Mouse (Mus musculus) intestine, embryonic 14.5 days (tissue): ENCODE results near the gene Tbc1d23. TPM values are rescaled to one million over a fixed set of nuclear protein-coding genes. Genes with fewer than 3 reads are reported as not detected.
A peak's percentile ranks its signal among the peaks of the same experiment; 100 is the strongest.

Experiments
- ATAC-seq: fragments of 200-750 bp; cut with Nextera tagmentation; replicated peaks from 2 replicates; pipeline ENCODE4 v1.8.0; 2017; ENCODE audit warnings: low read depth, moderate number of reproducible peaks, moderate TSS enrichment, moderate library complexity; ENCODE audit not compliant: low FRiP score, low TSS enrichment
- DNase-seq: peaks from one replicate; pipeline ENCODE4 v3.0.0-alpha.2; 2018; ENCODE audit warnings: low spot score
- H3K27ac ChIP-seq: fragments of 300-500 bp; sonication (generic); 2 replicates; pipeline ENCODE4 v1.5.1; 2014; ENCODE audit warnings: low read depth, mild to moderate bottlenecking, control low read depth
- H3K27me3 ChIP-seq: fragments of 300-500 bp; sonication (generic); replicated peaks from 2 replicates; pipeline ENCODE4 v1.6.1; 2014; ENCODE audit warnings: low read length, control low read depth; ENCODE audit not compliant: control insufficient read depth, insufficient read depth
- H3K36me3 ChIP-seq: fragments of 300-500 bp; sonication (generic); 2 replicates; pipeline ENCODE4 v1.6.1; 2014; ENCODE audit warnings: low read length, control low read depth; ENCODE audit not compliant: control insufficient read depth, insufficient read depth
- H3K4me1 ChIP-seq: fragments of 300-500 bp; sonication (generic); replicated peaks from 2 replicates; pipeline ENCODE4 v1.6.1; 2014; ENCODE audit warnings: low read length, control low read depth, mixed read lengths; ENCODE audit not compliant: control insufficient read depth, insufficient read depth
- H3K4me2 ChIP-seq: fragments of 300-500 bp; sonication (generic); 2 replicates; pipeline ENCODE4 v1.6.1; 2014; ENCODE audit warnings: low read length
- H3K4me3 ChIP-seq: fragments of 300-500 bp; sonication (generic); 2 replicates; pipeline ENCODE4 v1.5.1; 2014; ENCODE audit warnings: low read depth, low read length, control low read depth, mixed read lengths
- H3K9ac ChIP-seq: fragments of 300-500 bp; sonication (generic); 2 replicates; pipeline ENCODE4 v1.6.1; 2014; ENCODE audit warnings: mild to moderate bottlenecking, low read length
- H3K9me3 ChIP-seq: fragments of 300-500 bp; sonication (generic); 2 replicates; pipeline ENCODE4 v1.6.1; 2016; ENCODE audit warnings: low read length, control low read depth; ENCODE audit not compliant: control insufficient read depth
- WGBS: fragments of 180-500 bp; shearing (Covaris S2); extraction: QIAGEN DNeasy Blood & Tissue Kit; methylation state at CpG from one replicate; pipeline ENCODE4 v1.1.7; 2014; 5-methylcytosine and 5-hydroxymethylcytosine counted together
- polyA plus RNA-seq: library from polyadenylated mRNA; unstranded; fragments of >200 nt; fragmentation: Nextera tagmentation; extraction: Ambion mirVana; gene quantifications from 2 replicates; pipeline ENCODE4 v1.2.1, GENCODE M21; 2014

Gene Tbc1d23
- polyA plus RNA-seq, 1 experiment from 2014 or later, result 27.5 TPM

GRCm38 (mm10) chr16:57259356-57260083, 28.2 kb upstream of the Tbc1d23 start:
- Histone ChIP-seq H3K4me1 (no peaks in the 10 kb centered on the region), H3K9me3 (no peaks in the 10 kb centered on the region), H3K4me2 (no peak overlapping the region), H3K27me3 (no peaks in the 10 kb centered on the region), H3K36me3 (no peaks in the 10 kb centered on the region), H3K4me3 (no peak overlapping the region), H3K9ac (no peak overlapping the region), H3K27ac (no peak overlapping the region)
- ATAC-seq, result no peak
- DNase-seq, result no peak
- 87% methylated on average over 13 of the region's 13 CpGs for WGBS

DNA sequence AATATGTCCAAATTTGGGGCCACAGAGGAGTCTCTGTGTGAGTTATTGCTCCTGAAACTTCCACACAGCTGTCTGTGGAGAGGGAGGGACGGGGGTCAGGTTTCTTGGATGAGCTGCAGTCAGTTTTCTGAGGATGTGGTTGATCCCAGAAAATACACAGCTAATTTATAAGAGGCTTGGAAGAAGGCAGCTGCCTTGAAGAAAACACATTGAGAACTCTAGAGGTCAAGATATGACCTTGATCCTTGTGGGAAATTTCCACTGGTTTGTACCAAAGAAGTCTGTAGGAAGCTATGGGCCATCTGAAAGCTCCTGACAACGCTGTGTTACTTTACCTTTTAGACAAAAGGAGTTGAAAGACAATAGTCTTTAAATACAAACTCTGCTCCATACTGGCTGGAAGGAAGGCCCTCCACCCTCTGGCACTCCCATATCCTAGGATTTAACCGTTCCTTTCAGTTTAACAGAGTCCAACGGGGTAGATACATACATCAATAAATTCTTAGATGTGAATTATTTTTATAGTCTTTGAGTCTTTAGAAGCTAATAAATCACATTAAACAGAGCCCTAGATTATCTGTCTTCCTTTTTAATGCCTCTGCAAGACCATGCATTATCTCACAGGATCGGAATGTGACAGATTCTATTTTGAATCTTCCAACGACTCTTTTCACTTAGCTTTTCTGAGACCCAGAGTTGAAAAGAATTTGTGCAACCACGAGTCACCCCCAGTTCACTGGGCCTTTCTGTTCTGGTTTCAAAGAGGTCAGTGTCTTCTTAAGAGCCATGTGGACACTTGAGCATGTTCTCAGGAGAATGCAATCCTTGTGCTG, 20.5 kb upstream of the Tbc1d23 start:
- peaks cover 16% of the 10 kb centered on the region; the same call in 1 of the 2 replicates for H3K4me1 ChIP-seq
- peak overlapping the region; percentile 80 for H3K27ac ChIP-seq
- H3K9me3 ChIP-seq, result no peaks in the 10 kb centered on the region; the same call in 1 of the 2 replicates
- H3K36me3 ChIP-seq, result no peaks in the 10 kb centered on the region
- H3K27me3 ChIP-seq, result no peaks in the 10 kb centered on the region
- DNase-seq (no peak), ATAC-seq (peak; percentile 66)
- H3K9ac ChIP-seq, result no peak overlapping the region
- H3K4me2 ChIP-seq, result no peak overlapping the region
- 22% methylated on average over 7 of the region's 7 CpGs for WGBS
- H3K4me3 ChIP-seq, result no peak overlapping the region

- WGBS, result 81% methylated on average over 4 of the region's 4 CpGs
- H3K9ac ChIP-seq, result no peak overlapping the region
- H3K27me3 ChIP-seq, result no peaks in the 10 kb centered on the region
- no peak overlapping the region for H3K4me3 ChIP-seq
- no peak for DNase-seq
- peak overlapping the region; percentile 80; the same call in 1 of the 2 replicates for H3K27ac ChIP-seq
- H3K4me2 ChIP-seq, result no peak overlapping the region
- ATAC-seq, result no peak
- H3K9me3 ChIP-seq, result no peaks in the 10 kb centered on the region; the same call in 1 of the 2 replicates
- peaks cover 16% of the 10 kb centered on the region; the same call in 1 of the 2 replicates for H3K4me1 ChIP-seq
- H3K36me3 ChIP-seq, result no peaks in the 10 kb centered on the region
These were observed 19.7 kb upstream of the Tbc1d23 start for GRCm38 (mm10) chr16:57250991-57251390.

DNA sequence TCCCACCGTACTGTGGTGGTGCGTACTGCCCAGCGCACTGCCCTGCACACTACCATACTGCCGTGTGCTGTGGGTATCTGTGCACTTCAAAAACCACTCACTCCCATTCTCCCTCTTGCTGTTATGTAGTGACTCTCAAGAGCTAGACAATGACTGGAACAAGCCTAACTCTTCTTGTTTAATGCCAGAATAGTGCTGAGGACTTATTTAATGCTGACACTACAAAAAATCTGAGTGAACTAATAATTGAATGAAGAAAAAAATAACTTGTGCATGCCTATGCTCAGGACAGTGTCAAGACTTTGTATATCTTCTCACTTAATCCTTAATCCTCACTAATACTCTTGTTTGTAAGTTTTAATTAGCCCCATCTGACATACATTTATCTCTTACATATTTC, 16.2 kb upstream of the Tbc1d23 start:
- Histone ChIP-seq H3K9ac (no peak overlapping the region), H3K27ac (no peak overlapping the region), H3K9me3 (no peaks in the 10 kb centered on the region; the same call in 1 of the 2 replicates), H3K4me1 (peaks cover 13% of the 10 kb centered on the region; the same call in 1 of the 2 replicates), H3K4me3 (no peak overlapping the region), H3K4me2 (no peak overlapping the region), H3K27me3 (no peaks in the 10 kb centered on the region), H3K36me3 (no peaks in the 10 kb centered on the region)
- DNase-seq, result no peak
- ATAC-seq, result no peak
- WGBS, result 85% methylated on average over 4 of the region's 4 CpGs

DNA sequence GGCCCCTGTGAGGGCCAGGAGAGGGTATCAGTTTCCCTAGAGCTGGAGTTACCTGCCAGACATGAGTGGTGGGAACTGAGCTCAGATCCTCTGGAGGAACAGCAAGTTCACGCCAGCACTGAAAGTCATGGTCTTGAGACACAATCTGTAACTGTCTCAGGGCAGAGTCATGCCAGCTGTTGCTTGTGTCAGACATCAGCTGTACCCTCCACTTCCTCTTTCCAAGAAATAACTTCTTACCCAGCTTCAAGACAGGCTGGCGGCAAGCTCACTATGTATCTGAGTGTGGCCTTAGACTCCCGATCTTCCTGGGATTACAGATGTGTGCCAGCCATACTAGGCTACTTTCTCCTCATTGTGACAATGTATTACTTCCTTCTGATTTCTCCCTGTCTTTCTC, 15.3 kb upstream of the Tbc1d23 start:
- no peaks in the 10 kb centered on the region for H3K27me3 ChIP-seq
- H3K27ac ChIP-seq, result no peak overlapping the region
- no peaks in the 10 kb centered on the region for H3K36me3 ChIP-seq
- ATAC-seq (no peak), DNase-seq (no peak)
- WGBS, result 73% methylated on average over 3 of the region's 3 CpGs
- H3K9ac ChIP-seq, result no peak overlapping the region
- H3K9me3 ChIP-seq, result no peaks in the 10 kb centered on the region; the same call in 1 of the 2 replicates
- peaks cover 4% of the 10 kb centered on the region; the same call in 1 of the 2 replicates for H3K4me1 ChIP-seq
- H3K4me3 ChIP-seq, result no peak overlapping the region
- no peak overlapping the region for H3K4me2 ChIP-seq

DNA sequence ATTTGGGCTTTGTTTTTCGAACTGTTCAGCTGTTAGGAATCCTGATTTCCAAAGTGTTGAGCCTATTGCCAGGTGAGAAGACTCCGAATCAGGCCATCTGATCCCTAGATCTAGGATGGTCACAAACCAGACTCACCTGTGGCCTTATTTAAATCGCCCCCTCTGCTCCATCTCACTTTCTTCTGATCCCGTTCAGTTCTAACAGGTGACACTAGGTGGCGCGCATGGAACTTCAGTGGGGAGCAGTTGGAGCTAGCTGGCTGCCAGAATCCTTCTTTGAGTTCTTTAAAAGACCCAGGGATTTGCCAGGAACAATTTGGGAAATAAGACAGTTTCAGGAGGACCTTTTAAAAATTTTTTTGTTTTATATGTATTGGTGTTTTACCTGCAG, 12.5 kb upstream of the Tbc1d23 start:
- DNase-seq (peak; percentile 91), ATAC-seq (peak; percentile 70)
- Histone ChIP-seq H3K27ac (no peak overlapping the region), H3K9ac (no peak overlapping the region), H3K4me2 (no peak overlapping the region), H3K36me3 (no peaks in the 10 kb centered on the region), H3K9me3 (no peaks in the 10 kb centered on the region), H3K4me3 (no peak overlapping the region), H3K4me1 (no peaks in the 10 kb centered on the region; the same call in 1 of the 2 replicates), H3K27me3 (no peaks in the 10 kb centered on the region)
- 13% methylated on average over 6 of the region's 6 CpGs for WGBS

- Histone ChIP-seq H3K9ac (no peak overlapping the region), H3K9me3 (no peaks in the 10 kb centered on the region), H3K4me2 (no peak overlapping the region), H3K36me3 (no peaks in the 10 kb centered on the region), H3K4me3 (no peak overlapping the region), H3K27ac (no peak overlapping the region), H3K4me1 (no peaks in the 10 kb centered on the region; the same call in 1 of the 2 replicates), H3K27me3 (no peaks in the 10 kb centered on the region)
- peak; percentile 54 for DNase-seq
- WGBS, result 53% methylated on average over 10 of the region's 10 CpGs
- ATAC-seq, result 0 out of 2 replicates have a peak, but pooled peaks have one; percentile 26
These were observed 12.0 kb upstream of the Tbc1d23 start for GRCm38 (mm10) chr16:57243205-57243857.

- no peaks in the 10 kb centered on the region for H3K27me3 ChIP-seq
- no peak overlapping the region for H3K9ac ChIP-seq
- H3K9me3 ChIP-seq, result no peaks in the 10 kb centered on the region
- no peaks in the 10 kb centered on the region for H3K36me3 ChIP-seq
- no peak overlapping the region for H3K27ac ChIP-seq
- no peak overlapping the region for H3K4me2 ChIP-seq
- ATAC-seq, result no peak
- no peaks in the 10 kb centered on the region; the same call in 1 of the 2 replicates for H3K4me1 ChIP-seq
- WGBS, result 88% methylated on average over 5 of the region's 5 CpGs
- no peak for DNase-seq
- no peak overlapping the region for H3K4me3 ChIP-seq
These were observed 11.5 kb upstream of the Tbc1d23 start for GRCm38 (mm10) chr16:57242857-57243204.
